Mouse (Mus musculus): ENCODE data around the gene Capn3. TPM values are rescaled to one million over a fixed set of nuclear protein-coding genes. Genes with fewer than 3 reads are reported as not detected.

Capn3 gene
- total RNA-seq, 1 experiment, result 8.6 TPM

- H3K4me1 ChIP-seq (ENCODE audit: control insufficient read depth in 2 of 2, insufficient read depth in 2 of 2, low read length in 2 of 2, poor library complexity in 1 of 2), result peaks cover 0 to 11% of the 10 kb centered on the region in 2 experiments; a peak in 2 of 4 replicates
- no peaks in the 10 kb centered on the region for H3K9me3 ChIP-seq (ENCODE audit: control insufficient read depth, insufficient read depth, low read depth, low read length)
- H3K36me3 ChIP-seq (ENCODE audit: control insufficient read depth, insufficient read depth, low read length, poor library complexity, severe bottlenecking), result no peaks in the 10 kb centered on the region
- no peak for DNase-seq (ENCODE audit: low read depth, low spot score)
- H3K9ac ChIP-seq (ENCODE audit: insufficient read depth, low read depth, low read length, poor library complexity, severe bottlenecking), result no peak overlapping the region
- no peak overlapping the region for H3K4me3 ChIP-seq (ENCODE audit: insufficient read depth in 1 of 2, low read depth in 1 of 2, low read length in 2 of 2, poor library complexity in 1 of 2, severe bottlenecking in 1 of 2)
- in situ Hi-C loops (cut with MboI; ENCODE audit: low sequenced_read_pairs in 2 of 2, unreplicated experiment in 2 of 2), result no loop called here
- H3K27ac ChIP-seq (ENCODE audit: insufficient read depth, low read depth, low read length, poor library complexity, severe bottlenecking), result no peak overlapping the region
- no peak for TF ChIP-seq MAFK (IDR thresholded peaks at IDR 0.05; ENCODE audit: insufficient read depth, low read depth, low read length)
- no peak for TF ChIP-seq ZC3H11A (IDR thresholded peaks at IDR 0.05; ENCODE audit: borderline replicate concordance, low read depth, low read length)
- no peak for TF ChIP-seq ZNF384 (IDR thresholded peaks at IDR 0.05; ENCODE audit: low read depth, low read length)
- TF ChIP-seq CHD2 (IDR thresholded peaks at IDR 0.05; ENCODE audit: low read depth, low read length), result no peak
- TF ChIP-seq HCFC1 (IDR thresholded peaks at IDR 0.05; ENCODE audit: borderline replicate concordance, insufficient read depth, low read length), result no peak
Measured at GRCm38 (mm10) chr2:120470856-120471255, 15.0 kb downstream of the Capn3 start.

- no peaks in the 10 kb centered on the region for H3K9me3 ChIP-seq (ENCODE audit: control insufficient read depth, insufficient read depth, low read depth, low read length)
- peak overlapping the region; percentile 13 to 23; a peak in 2 of 4 replicates for H3K4me3 ChIP-seq (ENCODE audit: insufficient read depth in 1 of 2, low read depth in 1 of 2, low read length in 2 of 2, poor library complexity in 1 of 2, severe bottlenecking in 1 of 2)
- DNase-seq (ENCODE audit: low read depth, low spot score), result peak; percentile 22
- H3K27ac ChIP-seq (ENCODE audit: insufficient read depth, low read depth, low read length, poor library complexity, severe bottlenecking), result peak overlapping the region; percentile 63; the same call in 1 of the 2 replicates
- TF ChIP-seq CHD2 (IDR thresholded peaks at IDR 0.05; ENCODE audit: low read depth, low read length), result no peak
- no peak for TF ChIP-seq ZNF384 (IDR thresholded peaks at IDR 0.05; ENCODE audit: low read depth, low read length)
- TF ChIP-seq ZC3H11A (IDR thresholded peaks at IDR 0.05; ENCODE audit: borderline replicate concordance, low read depth, low read length), result no peak
- TF ChIP-seq HCFC1 (IDR thresholded peaks at IDR 0.05; ENCODE audit: borderline replicate concordance, insufficient read depth, low read length), result no peak
- no peak for TF ChIP-seq MAFK (IDR thresholded peaks at IDR 0.05; ENCODE audit: insufficient read depth, low read depth, low read length)
- in situ Hi-C loops (cut with MboI; ENCODE audit: low sequenced_read_pairs in 2 of 2, unreplicated experiment in 2 of 2), result no loop called here
- no peaks in the 10 kb centered on the region for H3K36me3 ChIP-seq (ENCODE audit: control insufficient read depth, insufficient read depth, low read length, poor library complexity, severe bottlenecking)
- peak overlapping the region; percentile 9; the same call in 1 of the 2 replicates for H3K9ac ChIP-seq (ENCODE audit: insufficient read depth, low read depth, low read length, poor library complexity, severe bottlenecking)
- peaks cover 0 to 25% of the 10 kb centered on the region in 2 experiments; a peak in 2 of 4 replicates for H3K4me1 ChIP-seq (ENCODE audit: control insufficient read depth in 2 of 2, insufficient read depth in 2 of 2, low read length in 2 of 2, poor library complexity in 1 of 2)
Measured at GRCm38 (mm10) chr2:120476277-120477087, 20.7 kb downstream of the Capn3 start.

GRCm38 (mm10) chr2:120478600-120478999 is 22.8 kb downstream of the Capn3 start:
- TF ChIP-seq ZNF384 (IDR thresholded peaks at IDR 0.05; ENCODE audit: low read depth, low read length) (no peak), HCFC1 (IDR thresholded peaks at IDR 0.05; ENCODE audit: borderline replicate concordance, insufficient read depth, low read length) (no peak), ZC3H11A (IDR thresholded peaks at IDR 0.05; ENCODE audit: borderline replicate concordance, low read depth, low read length) (peak; percentile 79), CHD2 (IDR thresholded peaks at IDR 0.05; ENCODE audit: low read depth, low read length) (no peak)
- Histone ChIP-seq H3K4me1 (ENCODE audit: control insufficient read depth in 2 of 2, insufficient read depth in 2 of 2, low read length in 2 of 2, poor library complexity in 1 of 2) (peaks cover 0 to 18% of the 10 kb centered on the region in 2 experiments; a peak in 2 of 4 replicates), H3K9me3 (ENCODE audit: control insufficient read depth, insufficient read depth, low read depth, low read length) (no peaks in the 10 kb centered on the region), H3K36me3 (ENCODE audit: control insufficient read depth, insufficient read depth, low read length, poor library complexity, severe bottlenecking) (no peaks in the 10 kb centered on the region), H3K27ac (ENCODE audit: insufficient read depth, low read depth, low read length, poor library complexity, severe bottlenecking) (no peak overlapping the region), H3K4me3 (ENCODE audit: insufficient read depth in 1 of 2, low read depth in 1 of 2, low read length in 2 of 2, poor library complexity in 1 of 2, severe bottlenecking in 1 of 2) (no peak overlapping the region), H3K9ac (ENCODE audit: insufficient read depth, low read depth, low read length, poor library complexity, severe bottlenecking) (no peak overlapping the region)
- in situ Hi-C loops (cut with MboI; ENCODE audit: low sequenced_read_pairs in 2 of 2, unreplicated experiment in 2 of 2), result no loop called here
- peak; percentile 64 for DNase-seq (ENCODE audit: low read depth, low spot score)

- H3K36me3 ChIP-seq (ENCODE audit: control insufficient read depth, insufficient read depth, low read length, poor library complexity, severe bottlenecking), result peaks cover 3% of the 10 kb centered on the region; the same call in 1 of the 2 replicates
- DNase-seq (ENCODE audit: low read depth, low spot score), result no peak
- no peaks in the 10 kb centered on the region for H3K9me3 ChIP-seq (ENCODE audit: control insufficient read depth, insufficient read depth, low read depth, low read length)
- peaks cover 0 to 4% of the 10 kb centered on the region in 2 experiments; a peak in 1 of 4 replicates for H3K4me1 ChIP-seq (ENCODE audit: control insufficient read depth in 2 of 2, insufficient read depth in 2 of 2, low read length in 2 of 2, poor library complexity in 1 of 2)
- no peak overlapping the region for H3K9ac ChIP-seq (ENCODE audit: insufficient read depth, low read depth, low read length, poor library complexity, severe bottlenecking)
- TF ChIP-seq HCFC1 (IDR thresholded peaks at IDR 0.05; ENCODE audit: borderline replicate concordance, insufficient read depth, low read length), result no peak
- no peak for TF ChIP-seq CHD2 (IDR thresholded peaks at IDR 0.05; ENCODE audit: low read depth, low read length)
- TF ChIP-seq ZNF384 (IDR thresholded peaks at IDR 0.05; ENCODE audit: low read depth, low read length), result no peak
- TF ChIP-seq MAFK (IDR thresholded peaks at IDR 0.05; ENCODE audit: insufficient read depth, low read depth, low read length), result no peak
- no peak for TF ChIP-seq ZC3H11A (IDR thresholded peaks at IDR 0.05; ENCODE audit: borderline replicate concordance, low read depth, low read length)
- no peak overlapping the region for H3K4me3 ChIP-seq (ENCODE audit: insufficient read depth in 1 of 2, low read depth in 1 of 2, low read length in 2 of 2, poor library complexity in 1 of 2, severe bottlenecking in 1 of 2)
- in situ Hi-C loops (cut with MboI; ENCODE audit: low sequenced_read_pairs in 2 of 2, unreplicated experiment in 2 of 2), result no loop called here
- no peak overlapping the region for H3K27ac ChIP-seq (ENCODE audit: insufficient read depth, low read depth, low read length, poor library complexity, severe bottlenecking)
Measured at GRCm38 (mm10) chr2:120481921-120482320, 26.1 kb downstream of the Capn3 start.

All from ES-E14 (cell line).